Mouse (Mus musculus) naive thymus-derived CD4-positive, alpha-beta T cell, adult 2 months (primary cell): Measurements from ENCODE around the gene Gm26602.
A peak's percentile ranks its signal among the peaks of the same experiment; 100 is the strongest.

ENCODE experiments used
- DNase-seq: peaks from one replicate; pipeline ENCODE4 v3.0.0-alpha.2; 2011; ENCODE audit warnings: low read depth

Gm26602 gene

DNA sequence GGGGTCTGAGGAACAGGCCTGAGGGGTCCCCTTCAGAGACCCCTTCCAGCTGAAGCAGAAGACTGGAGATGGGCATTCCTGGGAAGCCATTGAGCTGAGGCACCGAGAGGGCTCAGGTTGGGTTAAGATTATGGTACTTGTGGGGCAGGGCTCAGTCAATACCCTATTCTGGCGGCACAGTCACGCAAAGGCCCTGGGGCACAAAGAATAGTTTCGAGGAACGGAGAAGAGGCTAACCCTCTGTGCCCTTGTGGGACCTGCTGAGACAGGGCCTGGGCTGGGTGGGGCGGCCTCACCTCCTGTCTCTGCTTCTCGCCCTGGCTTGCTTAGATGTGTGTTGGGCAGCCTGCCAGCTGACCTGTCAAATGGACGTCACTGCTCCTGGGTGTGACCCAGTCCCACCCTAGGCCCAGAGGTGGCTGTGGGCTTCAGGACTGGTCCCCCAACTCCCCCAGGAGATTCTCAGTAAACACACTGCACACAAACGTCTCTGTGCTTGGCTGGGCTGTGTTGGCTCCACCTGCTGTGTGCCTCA, 22.6 kb downstream of the Gm26602 start:
- no peak for DNase-seq

DNA sequence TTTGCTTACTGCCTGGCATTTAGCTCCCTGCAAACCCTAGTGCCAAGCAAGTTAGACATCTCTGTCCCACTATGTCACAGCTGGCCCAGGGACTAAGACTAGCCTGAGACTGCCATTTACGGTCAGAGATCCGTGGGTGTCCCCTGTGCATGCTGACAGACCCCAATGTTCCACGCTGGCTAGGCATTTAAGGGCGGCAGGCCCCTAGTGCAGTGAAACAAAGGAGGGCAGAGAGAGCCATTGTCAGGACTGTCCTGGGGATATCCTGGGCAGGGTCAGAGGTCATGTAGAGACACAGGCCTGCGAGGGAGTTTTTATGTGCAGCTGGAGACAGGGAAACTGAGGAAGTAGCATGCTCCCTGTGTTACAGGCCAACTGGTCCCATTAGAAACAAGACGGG, 23.2 kb downstream of the Gm26602 start:
- DNase-seq = no peak

DNA sequence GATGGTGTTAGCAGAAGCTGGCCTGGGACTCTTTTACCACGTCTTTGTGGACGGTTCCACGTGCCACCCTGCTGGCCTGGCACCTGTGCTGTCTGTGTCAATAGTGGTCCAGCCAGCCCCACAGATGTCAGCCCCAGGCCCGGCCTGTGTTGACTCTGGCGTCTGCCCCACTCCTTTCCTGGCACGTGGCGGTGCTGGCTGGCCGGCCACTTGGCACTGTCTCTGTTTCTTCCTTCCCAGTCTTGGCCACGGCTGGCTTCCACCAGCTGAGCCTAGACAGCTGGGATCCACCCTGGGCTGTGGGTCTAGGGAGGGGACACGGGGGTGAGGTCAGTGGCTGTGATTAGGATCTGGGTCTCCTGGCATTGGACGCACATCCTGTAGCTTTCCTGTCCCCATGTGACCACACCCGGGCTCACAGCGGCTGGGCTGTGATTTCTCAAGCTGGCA, 23.6 kb downstream of the Gm26602 start:
- no peak for DNase-seq

DNA sequence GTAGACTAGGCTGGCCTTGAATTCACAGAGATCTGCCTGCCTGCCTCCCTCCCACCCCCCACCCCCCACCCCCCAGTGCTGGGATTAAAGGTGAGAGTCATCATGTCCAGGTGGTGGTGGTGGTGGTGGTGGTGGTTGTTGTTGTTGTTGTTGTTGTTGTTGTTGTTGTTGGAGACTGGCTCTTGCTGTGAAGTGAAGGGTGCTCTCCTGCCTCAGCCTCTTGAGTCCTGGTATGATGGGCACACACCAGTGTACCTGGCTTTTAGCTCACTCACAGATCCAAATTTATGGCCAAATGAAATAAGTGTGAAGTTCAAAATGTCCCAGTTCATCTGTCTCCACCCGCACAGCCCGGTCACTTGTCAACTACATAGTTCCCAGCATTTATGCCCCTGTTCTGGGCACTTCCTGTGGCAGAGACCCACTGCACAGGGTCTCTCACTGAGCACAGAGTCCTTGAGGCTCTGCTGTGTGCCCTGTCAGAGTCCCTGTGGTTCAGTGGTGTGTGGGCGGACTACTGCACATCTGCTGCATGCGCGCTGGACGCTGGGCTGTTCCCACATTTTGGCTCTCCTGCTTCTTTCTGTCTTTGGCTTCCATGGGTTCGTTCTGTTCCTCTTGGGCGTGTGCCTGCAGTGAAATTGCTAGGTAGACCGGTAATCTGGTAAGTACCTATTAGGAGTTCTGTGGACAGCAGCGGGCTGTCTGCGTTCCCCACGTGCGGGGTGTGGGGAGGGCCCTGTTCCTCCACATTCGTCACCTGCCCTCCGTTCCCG, 24.3 kb downstream of the Gm26602 start:
- peak; percentile 6 for DNase-seq

DNA sequence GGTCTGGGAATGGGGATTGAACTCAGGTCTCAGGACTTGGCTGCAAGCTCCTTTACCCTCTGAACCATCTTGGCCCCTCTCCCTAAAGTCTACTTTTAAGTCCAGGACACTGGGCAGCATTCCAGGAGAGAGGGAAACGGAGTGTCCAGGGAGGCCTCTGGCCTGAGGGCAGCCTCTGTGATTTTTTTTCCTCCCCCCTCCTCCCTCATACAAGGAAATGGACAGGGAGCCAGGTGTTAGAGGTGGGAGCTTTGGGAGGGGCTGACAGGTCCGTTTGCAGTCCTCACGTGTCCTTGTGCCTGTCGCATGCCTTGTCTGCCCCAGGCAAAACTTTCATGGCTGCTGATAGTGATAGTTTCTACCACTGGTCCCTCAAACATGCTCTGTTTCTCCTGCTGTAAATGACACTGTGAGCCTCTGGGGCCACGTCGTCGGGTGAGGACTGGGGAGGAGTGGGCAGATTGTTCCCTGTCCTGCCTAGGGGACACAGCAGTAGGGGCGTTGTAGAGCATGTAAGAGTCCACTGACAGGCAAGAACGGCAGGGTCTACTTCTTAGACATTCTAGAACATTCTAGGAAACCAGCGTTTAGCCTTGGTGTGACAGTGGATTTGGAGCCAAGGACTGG, 25.7 kb downstream of the Gm26602 start:
- peak; percentile 8 for DNase-seq

DNA sequence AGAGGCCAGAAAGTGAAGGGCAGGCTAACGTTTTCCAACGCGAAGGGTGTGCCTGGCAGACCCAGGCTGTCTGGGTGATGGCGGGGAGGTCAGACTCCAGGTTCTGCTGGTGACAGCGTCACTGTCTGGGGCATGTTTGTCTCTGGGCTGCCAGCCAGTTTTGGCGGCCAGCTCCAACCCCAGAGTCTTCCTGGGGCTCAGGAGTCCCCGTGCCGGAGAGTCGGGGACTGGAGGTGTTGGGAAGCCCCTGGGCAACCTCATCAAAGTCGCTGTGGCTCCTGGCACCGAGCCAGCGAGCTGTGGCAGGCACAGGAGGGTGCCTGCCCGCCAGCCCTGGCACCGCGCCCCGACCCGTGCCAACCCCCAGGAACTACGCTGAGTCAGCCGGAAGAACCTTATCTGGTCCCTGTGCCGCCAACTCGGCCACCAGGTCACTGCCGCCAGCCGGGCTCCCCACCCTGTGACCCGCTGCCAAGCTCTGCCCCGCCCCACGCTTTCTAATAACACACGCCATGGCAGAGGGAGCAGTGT, 26.3 kb downstream of the Gm26602 start:
- DNase-seq = peak; percentile 90

DNA sequence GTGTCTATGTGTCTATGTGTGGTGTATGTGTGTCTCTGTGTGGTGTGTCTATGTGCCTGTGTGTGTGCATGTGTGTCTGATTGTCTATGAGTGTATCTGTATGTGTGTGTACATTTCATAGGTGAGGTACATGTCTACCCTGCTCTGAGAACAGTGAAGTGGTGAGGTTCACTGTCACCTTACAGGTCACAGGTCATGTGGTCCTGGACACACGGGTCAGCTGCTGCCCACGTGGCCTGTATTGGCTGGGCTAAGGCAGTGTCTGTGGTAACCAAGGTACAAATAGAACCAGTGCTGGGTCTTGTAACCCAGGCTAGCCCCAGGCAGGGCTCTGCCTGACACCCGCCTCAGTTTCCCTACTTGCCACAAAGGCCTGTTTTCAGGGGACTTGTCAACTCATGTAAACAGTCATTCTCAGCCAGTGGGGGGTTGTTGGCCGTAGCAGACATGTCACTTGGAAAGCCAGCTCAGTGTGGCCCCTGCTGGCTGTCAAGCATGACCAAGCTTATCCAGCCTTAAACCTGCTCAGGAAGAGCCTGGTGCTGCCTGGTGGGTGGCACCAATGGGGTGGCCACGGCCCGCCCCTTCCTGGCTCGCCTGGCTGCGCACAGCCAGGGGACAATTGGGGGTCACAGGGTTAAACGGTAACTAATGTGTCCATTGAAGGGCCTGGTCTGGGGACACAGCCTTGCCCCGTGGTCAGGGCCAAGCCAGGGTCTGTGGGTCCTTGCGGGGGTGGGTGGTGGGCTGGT, 27.3 kb downstream of the Gm26602 start:
- DNase-seq = peak; percentile 44

DNA sequence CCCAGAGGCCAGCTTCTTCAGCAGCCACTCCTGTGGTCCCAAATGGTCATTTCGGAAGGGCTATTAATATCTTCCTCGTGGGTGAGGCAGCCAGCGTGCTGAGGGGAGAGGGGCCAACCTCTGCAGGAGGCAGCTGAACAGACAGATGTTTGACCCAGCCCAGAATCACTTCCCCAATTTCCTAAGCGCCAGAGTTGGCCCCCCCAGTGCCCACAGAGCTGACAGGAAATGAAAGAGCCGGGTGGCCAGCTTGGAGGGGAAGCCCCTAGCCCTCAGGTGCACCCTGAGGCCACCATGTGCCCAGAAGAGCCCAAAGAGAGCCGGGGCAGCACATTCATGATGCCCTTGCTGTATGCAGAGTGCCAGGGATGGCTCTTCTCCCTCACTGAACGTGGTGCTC, 30.1 kb downstream of the Gm26602 start:
- DNase-seq = no peak

DNA sequence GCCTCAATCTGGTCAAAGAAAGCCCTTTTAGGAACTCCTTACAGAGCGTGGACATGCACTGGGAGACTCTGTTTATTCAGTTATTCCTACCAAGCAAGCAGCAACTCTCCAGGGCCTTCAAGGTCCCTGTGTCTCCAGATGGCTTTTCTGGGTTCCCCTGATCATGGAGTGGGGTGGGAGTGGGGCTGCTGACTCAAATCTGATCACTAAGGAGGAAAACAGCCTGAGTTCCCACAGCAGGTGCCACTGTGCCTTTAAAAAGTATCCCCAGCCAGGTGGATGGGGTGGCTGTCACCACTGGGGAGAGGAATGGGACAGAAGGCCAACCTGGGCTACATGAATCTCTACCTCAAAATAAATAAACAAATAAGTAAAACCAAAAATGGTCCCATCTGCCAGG, 32.3 kb downstream of the Gm26602 start:
- no peak for DNase-seq

DNA sequence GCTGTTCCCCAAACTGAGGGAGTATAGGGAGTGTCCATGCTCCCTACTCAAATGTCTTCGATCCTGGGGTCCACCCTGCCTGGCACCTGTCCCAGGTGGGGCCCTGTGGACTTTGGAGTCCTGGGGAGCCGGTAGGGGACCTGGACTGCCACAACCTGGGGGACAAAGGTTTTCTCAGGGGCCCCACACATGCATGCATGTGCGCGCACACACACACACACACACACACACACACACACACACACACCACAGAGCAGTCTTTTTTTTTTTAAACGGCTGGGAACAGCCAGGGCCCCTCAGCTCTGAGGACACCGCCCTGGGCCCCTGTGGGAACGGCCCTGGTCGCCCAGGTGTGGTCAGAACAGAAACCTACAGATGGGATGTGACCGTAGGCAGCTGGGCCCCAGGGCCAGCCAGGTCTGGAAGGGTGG, 32.8 kb downstream of the Gm26602 start:
- no peak for DNase-seq

DNA sequence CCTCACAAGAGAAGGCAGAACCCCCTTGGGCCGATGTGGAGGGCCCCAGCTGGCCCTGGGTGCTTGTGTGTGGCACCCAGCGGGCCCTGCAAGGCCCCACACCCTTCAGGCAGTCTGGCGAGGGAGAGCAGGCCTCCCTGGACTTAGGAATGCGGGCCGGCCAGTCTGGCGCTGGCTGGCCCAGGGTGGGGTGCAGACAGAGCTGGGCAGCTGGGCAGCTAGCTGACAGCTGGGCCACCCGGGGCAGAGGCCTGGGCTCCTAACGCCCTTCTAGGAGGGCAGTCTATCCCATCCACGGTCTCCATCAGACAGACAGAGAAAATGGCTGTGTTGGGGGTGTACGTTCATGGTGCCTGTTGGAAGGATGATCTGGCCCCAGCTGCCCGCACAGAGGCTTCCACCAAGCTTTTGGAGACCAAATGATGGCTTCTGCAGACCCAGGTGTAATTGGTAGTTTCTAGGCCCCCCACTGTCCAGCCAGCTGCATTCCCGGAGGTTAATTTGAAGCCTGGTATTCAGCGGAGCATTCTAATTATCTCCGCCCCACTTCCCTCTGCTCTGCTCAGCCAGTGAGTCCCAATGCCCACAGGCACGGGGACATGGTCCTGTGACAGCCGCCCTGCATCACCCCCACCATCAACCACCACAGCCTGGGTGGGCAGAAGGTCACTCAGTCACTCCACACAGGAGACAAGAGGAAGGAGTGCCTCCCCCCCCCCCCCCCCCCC, 35.0 kb downstream of the Gm26602 start:
- DNase-seq = no peak

DNA sequence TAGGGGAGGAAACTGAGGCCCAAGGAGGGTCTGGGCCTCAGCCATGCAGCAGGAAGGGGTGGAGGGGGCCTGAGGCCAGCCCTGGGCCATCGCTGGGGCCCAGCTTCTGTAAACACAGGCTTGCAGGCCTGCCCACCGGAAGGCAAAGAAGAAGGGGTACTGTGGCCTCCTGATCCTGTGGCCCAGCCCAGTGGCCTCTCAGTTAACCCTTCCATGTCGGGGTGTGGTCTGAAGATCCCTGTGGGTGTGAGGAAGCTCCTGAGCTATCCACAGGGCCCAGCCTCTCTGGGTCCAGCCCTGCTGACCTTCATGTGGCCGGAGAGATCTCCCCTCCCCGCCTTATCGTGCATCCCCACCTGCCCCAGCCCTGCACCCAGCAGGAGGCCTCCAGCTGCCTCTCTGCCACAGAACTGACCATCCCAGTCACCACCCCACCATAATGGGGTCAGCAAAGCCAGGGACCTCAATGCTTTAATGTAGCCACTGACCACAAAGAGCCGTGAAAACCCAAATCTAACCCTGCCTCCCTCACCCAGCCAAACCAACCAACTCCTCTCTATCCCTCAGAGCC, 36.2 kb downstream of the Gm26602 start:
- DNase-seq = no peak

DNA sequence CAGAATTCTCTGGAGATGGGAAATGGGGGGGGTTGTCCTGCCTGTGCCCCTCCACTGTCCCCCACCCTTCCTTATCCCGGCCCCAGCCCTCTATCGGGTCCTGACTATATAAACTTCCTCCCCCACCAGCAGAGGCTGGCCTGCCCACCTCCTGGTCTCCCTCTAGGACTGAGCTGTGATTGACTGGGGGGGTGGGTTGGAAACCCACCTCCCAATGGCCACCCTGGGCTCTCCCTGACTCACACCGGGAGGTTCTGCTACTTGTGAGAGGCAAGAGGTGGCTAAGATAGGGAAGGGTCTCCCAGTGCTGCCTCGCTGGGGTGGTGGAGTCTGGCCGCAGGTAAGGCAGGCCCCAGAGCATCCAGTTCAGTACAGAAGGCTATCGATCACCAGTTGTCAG, 36.8 kb downstream of the Gm26602 start:
- no peak for DNase-seq

DNA sequence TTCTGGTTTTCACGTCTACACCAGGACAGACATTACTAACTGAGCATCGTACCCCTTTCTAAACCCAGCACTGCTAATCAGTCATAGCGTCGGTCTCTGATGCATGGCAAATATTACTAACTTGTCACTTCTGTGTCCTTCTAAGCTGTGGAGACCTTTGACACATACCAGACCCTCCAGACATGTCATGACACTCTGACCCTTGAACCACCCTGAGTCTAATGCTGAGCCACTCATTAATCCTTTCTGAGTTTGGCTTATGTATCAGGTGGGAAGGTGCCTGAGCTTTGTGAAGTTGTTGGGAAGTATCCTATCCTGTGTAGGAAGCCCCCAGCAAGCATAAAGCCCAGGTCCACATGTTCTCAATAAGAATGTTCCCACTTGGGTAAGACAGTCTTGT, 39.2 kb downstream of the Gm26602 start:
- DNase-seq = no peak

DNA sequence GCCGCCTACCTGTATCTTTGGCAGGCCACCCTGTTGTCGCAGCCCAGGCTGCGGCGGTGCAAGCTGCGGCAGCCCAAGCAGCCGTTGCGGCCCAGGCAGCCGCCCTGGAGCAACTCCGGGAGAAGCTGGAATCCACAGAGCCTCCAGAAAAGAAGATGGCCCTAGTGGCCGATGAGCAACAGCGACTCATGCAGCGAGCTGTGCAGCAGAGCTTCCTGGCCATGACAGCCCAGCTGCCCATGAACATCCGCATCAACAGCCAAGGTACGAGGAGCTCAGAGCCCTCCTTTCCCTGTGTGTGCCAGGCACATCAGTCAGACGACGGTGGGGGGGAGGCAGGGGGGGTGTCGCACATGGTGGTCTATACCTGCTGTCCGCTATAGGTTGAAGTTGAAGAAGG, 40.0 kb downstream of the Gm26602 start:
- DNase-seq = no peak

DNA sequence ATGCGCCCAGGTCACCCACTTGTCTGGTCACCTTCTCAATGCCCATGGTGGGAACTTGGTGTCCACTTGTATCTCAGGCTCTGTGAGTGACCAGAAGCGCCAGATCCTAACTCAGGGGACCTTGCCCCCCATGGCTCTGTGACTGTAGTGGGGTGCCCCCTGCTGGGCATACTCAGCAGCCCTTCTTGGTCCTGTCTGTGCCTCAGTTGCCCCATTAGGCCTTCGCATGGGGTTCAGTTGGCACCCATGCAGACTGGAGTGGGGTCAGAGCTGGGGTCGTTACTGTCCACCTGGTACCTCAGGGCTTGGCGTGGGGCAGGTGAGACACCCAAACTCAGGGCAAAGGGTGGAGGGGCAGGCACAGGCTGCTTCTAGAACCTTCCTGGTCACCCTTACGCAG, 43.3 kb downstream of the Gm26602 start:
- DNase-seq = peak; percentile 57

DNA sequence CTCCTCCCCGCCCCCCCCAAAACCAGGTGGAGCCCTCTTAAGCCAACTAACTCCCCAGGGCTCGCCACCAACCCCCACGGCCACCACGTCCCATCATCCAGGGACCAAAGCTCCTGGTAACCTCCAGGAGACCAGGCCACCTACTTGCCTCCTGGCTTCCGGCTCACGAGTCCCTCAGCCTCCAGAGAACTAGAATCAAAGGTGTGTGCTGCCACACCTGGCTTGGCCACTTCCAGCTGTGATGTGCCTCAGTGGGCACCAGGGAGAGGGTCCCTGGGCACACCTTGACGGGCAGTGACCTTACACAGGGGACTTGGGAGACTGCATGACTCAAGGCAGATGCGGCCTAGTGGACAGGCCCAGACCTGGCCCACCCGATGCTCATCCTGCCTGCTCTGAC, 45.0 kb downstream of the Gm26602 start:
- DNase-seq = no peak

DNA sequence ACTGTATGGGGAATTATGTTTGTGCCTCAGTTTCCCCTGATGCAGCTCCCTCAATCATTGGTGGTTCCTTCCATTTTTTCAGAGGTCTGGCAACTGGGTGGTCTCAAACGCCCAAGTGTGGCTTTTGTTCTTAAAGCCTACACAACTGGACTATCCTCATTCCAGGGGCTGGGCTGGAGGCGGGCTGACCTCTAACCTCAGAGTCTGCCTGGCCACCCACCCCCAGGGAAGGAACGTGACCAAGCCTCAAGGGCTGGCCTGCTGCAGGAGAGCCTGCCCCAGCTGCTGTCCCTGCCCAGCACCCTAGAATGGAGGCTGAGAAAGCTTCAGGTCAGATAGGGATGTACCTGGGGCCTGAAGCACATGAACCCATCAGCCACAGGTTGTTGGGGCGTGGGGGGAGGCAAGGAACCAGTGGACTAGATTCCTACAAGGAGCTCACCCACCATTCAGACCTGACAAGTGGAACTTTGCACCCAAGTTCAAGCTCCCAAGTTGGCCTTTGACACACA, 46.0 kb downstream of the Gm26602 start:
- no peak for DNase-seq

DNA sequence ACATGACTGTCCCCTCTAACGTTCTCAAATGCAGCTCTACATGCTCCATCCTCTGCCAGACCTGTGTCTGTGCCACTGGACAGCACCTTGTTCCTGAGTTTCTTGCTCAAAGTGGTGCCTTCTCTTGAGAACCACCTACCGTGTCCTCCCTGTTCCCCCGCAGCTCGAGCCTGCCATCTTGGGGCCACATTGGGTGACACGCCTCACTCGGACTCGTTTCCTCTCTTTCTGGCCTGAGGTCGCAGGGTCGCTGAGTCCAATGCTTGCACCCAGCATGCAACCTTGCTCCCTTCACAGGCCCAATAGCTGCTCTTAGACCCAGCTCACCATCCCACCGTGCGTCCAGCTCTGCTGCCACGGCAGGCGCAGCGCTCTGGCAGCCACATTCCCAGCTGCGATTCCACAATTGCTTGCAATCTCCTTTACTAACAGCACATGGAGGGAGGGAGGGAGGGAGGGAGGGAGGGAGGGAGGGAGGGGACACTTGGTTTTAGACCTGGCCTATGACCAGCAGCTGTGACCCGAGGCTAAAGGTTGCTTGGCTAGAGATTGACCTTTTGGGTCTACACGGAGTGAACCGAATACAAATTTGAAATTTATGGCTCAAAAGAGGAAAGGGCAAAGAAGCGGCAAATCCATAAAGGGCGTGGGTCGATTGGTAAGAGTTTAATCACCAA, 47.6 kb downstream of the Gm26602 start:
- peak; percentile 81 for DNase-seq

DNA sequence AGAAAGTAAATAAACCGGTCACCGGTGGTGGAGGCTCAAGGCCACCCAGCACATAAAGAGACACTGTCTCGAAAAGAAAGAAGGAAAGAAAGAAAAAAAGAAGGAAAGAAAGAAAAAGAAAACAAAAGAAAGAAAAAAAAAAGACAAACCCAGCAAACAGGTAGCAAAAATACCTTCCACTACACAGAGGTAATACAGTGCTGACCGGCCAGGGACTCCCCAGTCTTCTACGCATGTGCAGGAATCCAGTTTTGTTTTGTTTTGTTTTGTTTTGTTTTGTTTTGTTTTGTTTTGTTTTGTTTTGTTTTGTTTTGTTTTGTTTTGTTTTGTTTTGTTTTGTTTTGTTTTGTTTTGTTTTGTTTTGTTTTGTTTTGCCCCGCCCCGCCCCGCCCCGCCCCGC, 48.8 kb downstream of the Gm26602 start:
- DNase-seq = peak; percentile 63
